9 mouse cellular contexts compared by ENCODE assay signal in genomic region chr2:13579991-13580390, GRCm38 (mm10). TPM values are rescaled to one million over a fixed set of nuclear protein-coding genes. Genes with fewer than 3 reads are reported as not detected.
A peak's percentile ranks its signal among the peaks of the same experiment; 100 is the strongest.
DNase-seq lines count a peak whose midpoint lies in the region; ATAC-seq and TF ChIP-seq lines count a peak whose summit lies in the region.
"Had no signal": no experiment of that assay in that cellular context is flagged by ENCODE, and none has a peak within 500 bp of the region (broad histone marks: within the 10 kb centered on the region; RNA-seq: fewer than 3 reads in every experiment).

No protein-coding gene starts in this region.

- H3K79me3 ChIP-seq in C2C12 (ENCODE audit: low read depth): peaks cover 57% of the 10 kb centered on the region

- TF ChIP-seq CTCF in intestine, postnatal 0 days (IDR thresholded peaks at IDR 0.05; ENCODE audit: low read depth): peak; percentile 67
- peak; percentile 23 for TF ChIP-seq CTCF in C2C12 (IDR thresholded peaks at IDR 0.05; ENCODE audit: control insufficient read depth, insufficient read depth, insufficient read length)

- DNase-seq in NIH3T3 (ENCODE audit: low read depth): peak; percentile 62
- peak; percentile 42 for DNase-seq in lung, postnatal 10 days
- DNase-seq in layer of hippocampus, postnatal 36 days: no peak
- DNase-seq in right cerebral cortex, postnatal 36 days (ENCODE audit: low spot score in 2 of 2): no peak

- WGBS in intestine, postnatal 0 days: 71% methylated on average over 11 of the region's 11 CpGs
- WGBS in intestine, embryonic 16.5 days: 63% methylated on average over 11 of the region's 11 CpGs

- H3ac ChIP-seq in C2C12 (ENCODE audit: control insufficient read depth, insufficient read length, low read depth): peak overlapping the region; percentile 53

- peaks cover 24% of the 10 kb centered on the region for H3K36me3 ChIP-seq in intestine, postnatal 0 days (ENCODE audit: control insufficient read depth, insufficient read depth)
- peaks cover 9% of the 10 kb centered on the region for H3K36me3 ChIP-seq in intestine, embryonic 16.5 days (ENCODE audit: control insufficient read depth, insufficient read depth, low read length)
- H3K36me3 ChIP-seq in C2C12 (ENCODE audit: control insufficient read depth, insufficient read depth): peaks cover 85% of the 10 kb centered on the region

- no peak overlapping the region for H3K9ac ChIP-seq in intestine, postnatal 0 days (ENCODE audit: low read depth, low read length)
- H3K9ac ChIP-seq in intestine, embryonic 16.5 days (ENCODE audit: low read depth, low read length): no peak overlapping the region
- H3K9ac ChIP-seq: embryonic facial prominence, embryonic 12.5 days had no signal

- no peak overlapping the region for H3K27ac ChIP-seq in intestine, postnatal 0 days (ENCODE audit: low read depth, low read length)
- no peak overlapping the region for H3K27ac ChIP-seq in intestine, embryonic 16.5 days (ENCODE audit: low read length)
- H3K27ac ChIP-seq: embryonic facial prominence, embryonic 12.5 days had no signal

- ATAC-seq in intestine, postnatal 0 days: no peak
- ATAC-seq in intestine, embryonic 16.5 days: no peak
- ATAC-seq in frontal cortex, adult (ENCODE audit: low TSS enrichment): no peak

- no peaks in the 10 kb centered on the region for H3K27me3 ChIP-seq in intestine, postnatal 0 days (replicated peaks; ENCODE audit: control insufficient read depth, insufficient read depth, low read length)
- H3K27me3 ChIP-seq in intestine, embryonic 16.5 days (replicated peaks; ENCODE audit: control insufficient read depth, insufficient read depth, low read length): no peaks in the 10 kb centered on the region
- no peaks in the 10 kb centered on the region for H3K27me3 ChIP-seq in C2C12 (ENCODE audit: control insufficient read depth, insufficient read depth, insufficient read length)
- H3K27me3 ChIP-seq: embryonic facial prominence, embryonic 12.5 days had no signal

- peaks cover 70% of the 10 kb centered on the region for H3K79me2 ChIP-seq in C2C12 (ENCODE audit: control insufficient read depth, insufficient read depth)

- no peak overlapping the region for H3K4me3 ChIP-seq in intestine, postnatal 0 days (ENCODE audit: low read depth, low read length)
- no peak overlapping the region for H3K4me3 ChIP-seq in intestine, embryonic 16.5 days (ENCODE audit: low read length)
- H3K4me3 ChIP-seq in C2C12 (ENCODE audit: insufficient read depth, poor library complexity, severe bottlenecking): peak overlapping the region; percentile 23
- H3K4me3 ChIP-seq: embryonic facial prominence, embryonic 12.5 days had no signal

- no peaks in the 10 kb centered on the region for H3K9me3 ChIP-seq in intestine, postnatal 0 days (ENCODE audit: control insufficient read depth)
- no peaks in the 10 kb centered on the region for H3K9me3 ChIP-seq in intestine, embryonic 16.5 days (ENCODE audit: control insufficient read depth, low read length)
- H3K9me3 ChIP-seq: embryonic facial prominence, embryonic 12.5 days had no signal

- 0 out of 2 replicates have a peak, but pooled peaks cover 3% of the 10 kb centered on the region for H3K4me1 ChIP-seq in intestine, postnatal 0 days (replicated peaks; ENCODE audit: control insufficient read depth, insufficient read depth, low read length)
- peaks cover 7% of the 10 kb centered on the region; the same call in 1 of the 2 replicates for H3K4me1 ChIP-seq in intestine, embryonic 16.5 days (ENCODE audit: control insufficient read depth, insufficient read depth, low read length)

- H3K4me2 ChIP-seq in intestine, postnatal 0 days (replicated peaks; ENCODE audit: low read depth): no peak overlapping the region
- no peak overlapping the region for H3K4me2 ChIP-seq in intestine, embryonic 16.5 days (ENCODE audit: low read depth, low read length)
- H3K4me2 ChIP-seq: embryonic facial prominence, embryonic 12.5 days had no signal

TF ChIP-seq in C2C12, 6 proteins besides CTCF, POLR2A, EP300 and RAD21:
- TF ChIP-seq MAX (IDR thresholded peaks at IDR 0.05) (no peak), MYOG (IDR thresholded peaks at IDR 0.05; ENCODE audit: control insufficient read depth, extremely low read depth, insufficient read length) (no peak), FOSL1 (IDR thresholded peaks at IDR 0.05; ENCODE audit: insufficient read depth, low read length, poor library complexity, severe bottlenecking) (no peak), USF1 (IDR thresholded peaks at IDR 0.05; ENCODE audit: low read depth) (no peak), CEBPB (IDR thresholded peaks at IDR 0.05; ENCODE audit: low read depth) (no peak), MYOD1 (IDR thresholded peaks at IDR 0.05; ENCODE audit: control insufficient read depth, insufficient read length, low read depth) (no peak)

RNA-seq across cellular contexts. Expression of gene Vim, which starts 6.3 kb away (rescaled TPM):
- 272 and 299 TPM in 2 replicates for polyA plus RNA-seq in intestine, postnatal 0 days (2015; fragmentation: Nextera tagmentation; extraction: Ambion mirVana)
- polyA plus RNA-seq in intestine, embryonic 16.5 days (2015; fragmentation: Nextera tagmentation; extraction: Ambion mirVana): 370 and 392 TPM in 2 replicates
- polyA plus RNA-seq in C2C12 (2012; fragmentation: generic; extraction: Trizol): 6,934 TPM
- 10 to 100 TPM; 50.9 to 65.9 TPM for total RNA-seq in layer of hippocampus, postnatal 36 days (2021)

RNA-seq across cellular contexts. Expression of gene Trdmt1, which starts 35.5 kb away (rescaled TPM):
- 6.3 and 6.8 TPM in 2 replicates for polyA plus RNA-seq in intestine, postnatal 0 days (2015; fragmentation: Nextera tagmentation; extraction: Ambion mirVana)
- polyA plus RNA-seq in intestine, embryonic 16.5 days (2015; fragmentation: Nextera tagmentation; extraction: Ambion mirVana): 6.8 and 7.3 TPM in 2 replicates
- polyA plus RNA-seq in C2C12 (2012; fragmentation: generic; extraction: Trizol): 3.5 TPM
- total RNA-seq in layer of hippocampus, postnatal 36 days (2021): 1 to 10 TPM; 4.8 to 6.2 TPM

Comparison
In these comparisons a context has a peak if more than half of its experiments do, and no peak if none do; other contexts are left out.
1. DNase-seq: peak in NIH3T3 (single experiment) and lung, postnatal 10 days (single experiment); none in layer of hippocampus, postnatal 36 days (0 of 2) and right cerebral cortex, postnatal 36 days (0 of 2).
2. RNA of gene Vim, which starts 6.3 kb away (polyA plus RNA-seq): 6,934 TPM in C2C12 (single experiment); 370 to 392 TPM in intestine, embryonic 16.5 days and 272 to 299 TPM in intestine, postnatal 0 days; every median in the first group is over 10 times any median in the second.